Mouse (Mus musculus): Measurements from ENCODE around the gene Chmp1a.

- no peak for TF ChIP-seq CTCF (IDR thresholded peaks at IDR 0.05; ENCODE audit: extremely low read depth, insufficient read length, insufficient replicate concordance, low read depth, low read length)
- no peak for TF ChIP-seq POLR2A (IDR thresholded peaks at IDR 0.05; ENCODE audit: low read depth, low read length)
These were observed 30.5 kb upstream of the Chmp1a start for GRCm38 (mm10) chr8:123243053-123243452.
